Mouse (Mus musculus): ENCODE results near the gene Synpo2.
A peak's percentile ranks its signal among the peaks of the same experiment; 100 is the strongest.

Gene Synpo2

DNA sequence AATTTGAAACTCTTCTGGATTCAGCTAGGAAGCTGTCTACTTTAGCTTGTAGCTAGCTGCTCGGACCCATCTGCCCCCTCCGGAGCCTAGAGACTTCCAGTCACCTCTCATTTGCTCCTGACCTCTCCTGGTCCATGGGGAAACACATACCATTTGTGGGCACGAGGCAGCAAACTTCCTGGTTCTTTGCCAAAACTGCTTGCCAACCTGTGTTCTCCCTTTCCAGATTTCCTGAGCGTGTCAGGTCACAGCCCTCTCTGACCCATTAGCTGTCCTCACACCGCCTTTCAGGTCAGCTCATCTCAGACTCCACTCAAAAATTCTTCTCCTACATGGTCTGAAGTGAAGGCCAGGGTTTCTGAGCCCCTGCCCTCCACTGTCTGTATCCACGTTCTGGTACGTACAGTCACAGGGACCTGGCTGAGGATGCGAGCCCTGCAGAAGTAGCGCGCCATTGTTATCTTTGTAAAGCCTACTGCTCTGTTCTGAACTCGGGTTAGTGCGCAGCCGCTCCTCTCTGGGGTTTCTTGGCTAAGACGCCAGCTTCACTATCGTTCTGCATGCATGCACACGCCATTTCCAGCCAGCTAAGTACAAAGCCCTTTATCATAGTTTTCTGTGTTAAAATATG lies 150.0 kb downstream of the Synpo2 start:
- peak; percentile 69 for DNase-seq

DNA sequence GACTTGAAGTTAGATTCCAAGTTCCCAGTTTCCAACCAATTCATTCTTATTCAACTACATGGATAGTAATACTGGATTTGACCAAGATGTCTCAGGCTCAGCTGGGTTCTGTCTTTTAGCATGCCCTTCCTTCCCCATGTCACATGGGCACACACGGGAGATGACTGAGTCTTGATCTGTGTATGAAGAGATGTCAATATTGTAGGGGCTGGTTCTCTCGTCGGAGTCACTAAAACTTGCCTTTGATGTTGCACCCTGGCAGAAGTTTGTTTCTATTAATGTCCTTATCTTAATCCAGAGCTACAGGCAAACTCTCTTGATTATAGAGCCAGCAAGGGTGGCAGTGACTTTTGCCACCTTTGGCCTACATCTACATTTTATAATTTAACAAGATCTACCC lies 154.3 kb downstream of the Synpo2 start:
- DNase-seq = no peak

DNA sequence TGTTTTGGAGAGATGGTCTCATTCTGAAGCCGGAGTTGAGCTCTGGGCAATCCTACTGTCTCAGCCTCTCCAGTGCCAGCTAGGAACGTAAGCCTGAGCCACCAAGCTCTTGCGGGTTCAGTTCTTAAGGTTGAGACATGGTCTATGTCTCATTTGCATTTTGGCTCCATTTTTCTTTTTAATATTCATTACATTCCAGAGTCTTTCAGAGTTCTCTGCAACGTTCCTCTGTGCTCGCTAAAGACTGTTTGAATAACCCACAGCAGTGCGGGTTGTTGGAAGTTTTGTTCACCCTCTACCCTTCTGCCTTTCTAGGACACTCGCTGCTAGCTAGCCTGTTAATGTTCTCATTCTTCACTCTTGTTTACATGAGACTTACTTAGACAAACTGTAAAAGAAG lies 155.0 kb downstream of the Synpo2 start:
- DNase-seq = peak; percentile 59

DNA sequence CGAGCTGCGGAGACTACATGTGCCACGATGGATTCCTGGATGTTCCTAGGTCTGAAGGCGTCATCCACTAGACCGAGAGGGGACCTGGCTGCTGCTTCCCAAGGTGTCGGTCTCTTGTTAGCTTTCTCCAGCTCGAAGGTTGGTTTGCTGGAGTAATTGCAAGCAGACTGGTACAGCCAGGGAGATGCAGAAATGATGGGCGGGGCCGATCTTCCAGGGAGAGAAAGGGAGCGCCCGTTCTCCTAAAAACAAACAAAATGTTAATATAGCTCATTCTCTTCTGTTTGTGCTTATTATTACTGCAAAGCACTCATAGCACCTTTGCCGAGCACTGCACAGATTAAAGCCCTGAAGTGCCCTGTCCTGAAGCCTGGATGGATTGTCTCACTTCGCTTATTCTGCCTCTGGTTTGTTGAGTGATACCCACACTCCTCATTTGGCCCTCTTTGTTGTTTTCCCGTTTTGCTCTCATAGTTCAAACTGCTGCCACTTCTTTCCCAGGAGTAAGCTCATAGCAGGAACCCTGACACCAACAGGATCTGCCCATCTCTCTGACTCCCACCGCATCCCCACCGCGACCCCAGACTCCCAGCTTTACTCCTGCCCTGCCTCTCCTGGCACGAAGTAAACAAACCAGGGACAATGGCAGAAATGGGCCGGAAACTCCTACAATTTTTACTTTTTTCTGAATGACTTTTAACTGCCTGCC lies 155.8 kb downstream of the Synpo2 start:
- no peak for DNase-seq

DNA sequence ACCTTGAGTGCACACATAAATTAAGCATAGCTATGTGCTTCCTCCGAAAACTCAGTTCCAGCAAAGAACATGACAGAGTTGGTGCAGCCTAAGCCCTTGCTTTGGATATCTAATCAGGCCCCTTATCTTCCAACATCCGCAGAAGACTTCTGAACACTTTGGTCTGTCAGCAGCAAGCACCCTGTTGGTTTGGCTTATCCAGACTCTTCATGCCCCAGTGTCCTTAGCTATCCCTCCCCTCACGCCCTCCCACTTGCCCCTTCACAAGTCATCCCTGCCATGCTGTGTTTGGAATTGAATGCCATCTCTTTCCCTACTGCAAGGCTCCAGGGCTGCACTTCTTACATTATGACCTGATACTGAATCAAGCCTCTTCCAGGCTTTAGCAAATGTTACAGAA lies 160.2 kb downstream of the Synpo2 start:
- no peak for DNase-seq

DNA sequence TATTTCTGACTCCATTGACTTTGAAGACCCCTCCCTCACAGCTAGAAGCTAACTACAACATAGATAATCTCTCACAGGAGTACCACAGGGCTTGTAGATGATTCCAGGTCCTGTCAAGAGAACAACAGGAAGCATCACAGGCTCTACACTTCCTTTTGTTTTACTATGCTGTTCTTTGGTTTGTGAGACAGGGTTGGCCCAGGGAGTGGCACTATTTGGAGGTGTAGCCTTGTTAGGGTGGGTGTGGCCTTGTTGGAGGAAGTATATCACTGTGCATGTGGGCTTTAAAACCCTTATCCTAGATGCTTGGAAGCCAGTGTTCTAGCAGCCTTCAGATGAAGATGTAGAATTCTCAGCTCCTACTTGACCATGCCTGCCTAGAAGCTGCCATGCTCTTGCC lies 160.9 kb downstream of the Synpo2 start:
- no peak for DNase-seq

DNA sequence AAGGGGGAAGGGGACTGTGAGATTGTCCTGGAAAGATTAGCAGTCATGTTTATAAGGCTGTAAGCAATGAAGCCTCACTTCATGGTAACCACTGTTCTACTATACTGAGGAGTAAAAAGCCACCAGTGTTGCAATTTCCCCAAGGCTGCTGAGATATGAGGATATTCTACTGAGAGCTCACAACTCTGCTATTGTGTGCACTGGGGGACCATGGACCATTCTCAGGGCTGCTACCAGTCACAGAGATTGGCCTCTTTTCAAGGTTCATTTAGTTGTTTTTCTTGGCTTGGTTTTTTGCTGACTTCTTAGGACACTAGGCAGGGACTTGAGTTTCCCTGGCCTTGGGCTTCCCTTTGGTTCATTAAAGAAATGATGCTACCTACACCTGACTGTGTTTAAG lies 162.6 kb downstream of the Synpo2 start:
- no peak for DNase-seq

DNA sequence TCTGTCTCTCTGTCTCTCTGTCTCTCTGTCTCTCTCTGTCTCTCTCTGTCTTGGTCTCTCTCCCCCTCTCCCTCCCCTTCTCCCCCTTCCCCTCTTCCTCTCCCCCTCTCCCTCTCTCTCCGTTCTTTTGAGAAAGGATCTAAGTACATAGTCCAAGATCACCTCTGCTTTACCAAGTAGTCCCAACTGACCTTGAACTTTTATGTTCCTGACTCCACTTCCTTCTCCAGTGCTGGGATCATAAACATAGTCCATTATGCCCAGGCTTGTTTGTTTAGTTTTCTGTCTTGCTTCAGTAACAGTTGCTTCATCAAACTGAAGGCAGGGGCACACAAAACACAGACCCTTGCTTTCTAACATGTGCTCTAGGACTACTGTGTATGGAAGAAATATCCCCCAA lies 163.5 kb downstream of the Synpo2 start:
- no peak for DNase-seq

DNA sequence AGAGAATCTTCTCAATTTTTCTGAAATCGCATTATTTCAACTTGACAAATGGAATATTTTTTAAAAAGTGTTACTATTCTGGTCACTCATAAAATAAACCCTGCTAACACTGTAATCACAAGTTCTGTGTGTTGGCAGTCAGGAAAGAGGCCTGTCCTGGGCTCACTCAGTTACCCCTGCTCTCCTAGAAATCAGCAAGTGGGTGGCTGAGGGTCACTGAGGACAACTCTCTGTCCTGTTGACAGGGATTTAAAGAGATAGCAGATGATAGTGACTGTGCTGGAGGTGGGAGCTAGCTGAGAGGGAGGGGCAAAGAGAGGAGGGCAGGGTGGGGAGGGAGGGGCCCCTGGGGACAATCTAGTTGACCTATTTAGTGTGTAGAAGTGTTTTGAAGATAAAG lies 165.0 kb downstream of the Synpo2 start:
- no peak for DNase-seq

DNA sequence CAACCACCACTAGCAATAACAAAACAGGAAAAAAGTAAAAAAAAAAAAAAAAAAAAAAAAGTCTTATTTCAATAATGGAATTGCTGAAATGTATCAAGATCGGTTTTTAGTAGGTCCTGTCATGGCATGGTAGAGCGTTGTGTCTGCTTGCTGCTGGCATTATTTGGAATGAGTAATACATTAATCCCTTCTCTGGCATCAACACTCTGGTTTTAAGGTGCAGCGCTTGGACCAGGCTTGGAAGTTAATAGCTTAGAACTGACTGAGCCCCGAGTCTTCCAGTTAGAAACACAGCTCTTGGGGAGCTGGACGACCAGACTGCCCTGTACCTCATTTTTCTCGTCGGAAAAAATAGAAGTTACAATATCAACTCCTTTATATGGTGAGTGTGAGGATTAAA lies 169.1 kb downstream of the Synpo2 start:
- DNase-seq = no peak

DNA sequence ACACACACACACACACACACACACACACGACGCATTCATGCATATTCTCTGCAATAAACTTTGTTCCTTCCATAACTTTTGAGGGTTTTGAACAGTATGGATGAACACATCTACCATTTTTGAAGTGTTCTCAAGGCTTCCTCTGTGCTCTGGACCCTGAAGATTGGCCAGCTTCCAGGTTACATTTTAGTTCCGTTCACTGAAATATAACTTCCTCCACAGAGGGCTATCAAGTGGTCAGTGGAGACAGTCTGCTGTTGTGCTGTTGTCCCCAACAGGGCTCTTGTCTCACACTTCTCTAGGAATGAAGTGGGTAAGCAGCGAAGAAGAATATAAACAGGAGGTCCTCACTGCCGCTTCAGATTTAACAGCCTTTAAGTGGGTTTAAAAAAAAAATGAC lies 170.5 kb downstream of the Synpo2 start:
- no peak for DNase-seq

DNA sequence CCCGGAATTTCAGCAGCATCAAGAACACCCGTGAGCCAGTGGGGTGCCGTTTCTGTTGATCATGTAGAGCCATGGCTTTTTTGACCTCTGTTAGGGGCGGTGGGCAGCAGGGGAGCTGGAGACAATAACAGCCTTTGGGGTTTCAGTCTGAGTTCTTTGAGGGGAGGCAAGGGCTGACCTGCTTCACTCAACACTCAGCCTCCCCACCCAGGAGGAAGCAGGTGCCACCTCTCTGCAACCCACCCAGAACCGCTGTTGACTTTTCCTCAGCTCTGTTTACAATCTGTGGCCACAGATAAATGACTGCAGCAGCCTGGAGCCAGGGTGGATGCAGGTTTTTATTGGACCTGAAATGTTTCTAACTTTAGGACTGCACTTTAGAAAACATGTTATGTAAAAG lies 171.8 kb downstream of the Synpo2 start:
- no peak for DNase-seq

DNA sequence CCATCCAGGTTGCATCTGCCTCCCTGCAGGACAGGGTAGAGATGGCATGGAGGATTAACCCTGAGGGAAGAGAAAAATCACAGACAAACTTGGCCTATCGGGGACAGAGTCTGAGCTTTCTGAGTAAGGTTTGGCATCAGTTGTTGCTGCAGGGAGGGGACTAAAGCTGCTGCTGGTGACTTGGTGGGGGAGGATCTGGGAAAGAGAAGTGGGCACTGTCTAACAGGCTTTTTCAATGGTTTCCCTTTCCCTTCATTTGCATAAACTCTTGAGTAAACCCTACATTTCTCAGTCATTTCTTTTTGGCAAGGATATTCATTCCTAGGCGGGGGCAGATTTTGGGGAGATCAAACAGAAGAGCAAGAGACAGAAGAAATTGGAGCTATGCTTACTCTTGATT lies 174.0 kb downstream of the Synpo2 start:
- DNase-seq = no peak

DNA sequence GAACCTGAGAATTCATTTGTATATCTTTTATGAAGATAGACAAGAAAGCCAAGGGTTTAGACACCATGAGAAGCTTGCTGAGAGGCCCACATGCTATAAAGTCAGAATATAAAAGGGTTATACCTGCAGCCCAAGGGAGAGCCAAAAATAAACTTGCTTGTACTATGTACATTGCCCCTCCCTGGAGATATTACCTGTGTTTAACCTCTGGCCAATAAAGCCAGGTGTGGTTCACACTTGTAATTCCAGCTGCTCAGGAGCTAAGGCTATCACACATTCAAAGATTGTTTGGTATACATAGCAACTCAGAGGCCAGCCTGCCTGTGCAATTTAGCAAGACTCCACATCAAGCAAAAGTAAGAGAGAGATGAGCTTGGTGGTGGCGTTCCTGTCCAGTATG lies 177.1 kb downstream of the Synpo2 start:
- no peak for DNase-seq

DNA sequence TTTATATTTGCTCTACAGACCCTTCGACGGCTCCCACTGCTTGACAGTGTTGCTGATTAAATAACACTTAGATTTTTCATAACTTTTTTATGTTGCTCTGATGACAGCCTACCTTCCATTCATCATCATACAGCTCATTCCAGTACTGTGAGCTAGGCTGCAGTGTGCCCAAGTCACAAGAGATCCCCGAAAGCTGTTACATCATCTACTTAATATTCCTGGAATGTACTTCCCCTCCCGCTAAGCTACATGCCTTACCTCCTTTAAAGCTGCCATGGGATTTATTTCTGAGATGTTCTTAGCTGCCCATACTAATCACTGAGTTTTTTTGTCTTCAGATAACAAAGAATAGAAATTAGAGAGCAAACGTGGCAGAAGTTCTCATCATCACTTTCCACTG lies 181.8 kb downstream of the Synpo2 start:
- DNase-seq = no peak

DNA sequence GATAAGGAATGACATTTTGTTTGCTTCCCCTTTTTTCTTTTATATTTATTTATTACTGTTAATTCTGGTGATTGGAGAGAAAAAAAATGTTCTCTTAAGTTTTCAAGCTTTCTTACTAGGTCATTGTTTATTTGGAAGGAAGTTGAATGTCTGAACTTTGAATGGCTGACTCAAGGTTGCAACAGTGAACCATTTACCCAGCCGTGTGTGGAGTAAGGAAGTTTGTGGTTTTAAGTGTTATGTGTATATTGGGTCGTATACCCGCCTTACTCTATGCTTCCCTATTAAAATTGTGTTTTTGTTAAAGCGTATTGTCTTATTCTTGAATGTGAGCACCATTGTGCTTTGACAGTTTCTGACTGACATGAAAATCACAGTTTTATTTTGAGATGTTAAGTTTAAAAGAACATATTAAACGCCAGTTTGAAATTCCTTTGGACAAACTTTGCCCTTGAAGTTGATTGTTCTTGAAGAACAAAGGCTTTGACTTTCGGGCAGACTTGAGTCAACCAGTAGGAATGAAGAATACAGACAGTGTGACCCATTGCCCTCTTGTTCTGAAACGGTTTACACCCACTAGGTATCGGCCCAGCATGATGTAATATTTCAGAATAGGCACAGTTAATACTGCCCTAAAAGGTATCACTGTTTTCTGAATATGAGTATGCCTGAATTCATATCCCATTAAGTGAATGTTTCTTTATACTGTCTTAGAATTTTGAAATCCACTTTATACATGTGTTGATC lies 182.6 kb downstream of the Synpo2 start:
- DNase-seq = no peak

DNA sequence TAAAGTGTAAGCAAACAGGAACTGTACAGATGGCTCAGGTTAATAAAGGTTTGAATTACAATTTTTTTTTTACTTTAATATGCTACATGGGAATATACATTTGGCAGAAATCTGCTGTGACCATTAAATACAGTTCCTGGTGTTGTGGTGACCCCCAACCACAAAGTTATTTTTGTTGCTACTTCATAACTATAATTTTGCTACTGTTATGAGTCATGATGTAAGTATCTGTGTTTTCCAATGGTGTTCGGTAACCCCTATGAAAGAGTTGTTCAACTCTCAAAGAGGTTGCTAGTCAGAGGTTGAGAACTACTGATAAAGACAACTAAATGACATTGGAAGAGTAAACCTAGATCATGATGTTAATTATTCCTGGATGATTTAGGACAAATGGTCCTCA lies 193.6 kb downstream of the Synpo2 start:
- DNase-seq = no peak

DNA sequence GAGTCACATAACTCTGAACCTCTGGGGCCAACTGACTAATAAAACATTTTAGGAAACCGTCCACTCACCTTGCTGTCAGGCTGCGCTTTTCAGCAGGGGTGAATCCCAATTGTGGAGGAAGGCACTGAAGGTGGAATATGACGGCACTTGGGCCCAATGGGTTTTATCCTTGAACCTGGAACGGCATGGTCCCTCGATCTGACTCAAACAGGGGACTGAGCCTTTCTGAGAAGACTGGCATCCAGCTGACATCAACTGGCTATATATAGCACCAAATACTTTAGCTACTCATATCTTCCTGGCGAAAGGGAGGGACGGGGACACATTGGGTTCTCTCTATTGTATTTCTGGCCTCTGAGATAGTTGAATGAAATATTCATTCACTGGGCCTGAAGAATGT lies 201.2 kb downstream of the Synpo2 start, which contains the start of gene Myoz2:
TSS of gene Myoz2 (minus strand) at position 264 of the 400 bp plus-strand sequence.
- no peak for DNase-seq

DNA sequence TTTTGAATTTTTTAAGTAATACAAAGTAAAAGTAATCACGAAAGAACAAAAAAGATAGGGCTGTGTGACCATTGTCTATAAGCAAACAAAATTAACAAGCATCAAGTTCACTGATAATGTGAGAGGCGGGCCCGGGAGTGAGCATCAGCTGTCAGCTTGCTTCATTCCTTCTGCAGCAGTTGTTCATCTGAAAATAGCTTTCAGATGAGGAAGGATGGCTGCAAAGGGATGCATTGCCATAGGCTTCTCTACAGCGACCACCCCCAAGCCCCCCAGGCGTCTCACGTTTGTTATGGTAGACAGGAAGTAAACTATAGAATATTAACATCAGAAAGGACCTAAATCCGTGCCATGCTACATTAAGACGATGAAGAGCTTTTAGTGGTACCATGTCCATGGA lies 202.1 kb downstream of the Synpo2 start:
- DNase-seq = no peak

Measured in kidney, adult 11 months (tissue).